Mouse (Mus musculus) lung, adult 2 months (tissue): ENCODE results near the gene Gna13. TPM values are rescaled to one million over a fixed set of nuclear protein-coding genes. Genes with fewer than 3 reads are reported as not detected.

Experiments
- DNase-seq: peaks from one replicate; pipeline ENCODE4 v3.0.0; 2022
- H3K4me1 ChIP-seq: fragments of 200-500 bp; 2 replicates; pipeline ENCODE4 v1.6.1; 2011; ENCODE audit warnings: low read length; ENCODE audit not compliant: control insufficient read depth, insufficient read depth
- H3K4me3 ChIP-seq: fragments of 200-500 bp; replicated peaks from 2 replicates; pipeline ENCODE3; 2011; ENCODE audit warnings: low read depth, mild to moderate bottlenecking, control low read depth, low read length; ENCODE audit errors: extremely low read depth
- CTCF ChIP-seq: fragments of 200-500 bp; IDR thresholded peaks from 2 replicates; pipeline ENCODE4 v1.5.1; 2011; ENCODE audit warnings: mild to moderate bottlenecking, low read length, control low read depth; ENCODE audit not compliant: insufficient read depth
- POLR2A ChIP-seq: fragments of 200-500 bp; IDR thresholded peaks from 2 replicates; pipeline ENCODE4 v1.6.1; 2011; ENCODE audit warnings: low read depth, mild to moderate bottlenecking, control low read depth, low read length, borderline replicate concordance; ENCODE audit errors: extremely low read depth
- WGBS: fragments of 180-500 bp; shearing (Covaris S2); methylation state at CpG from one replicate; pipeline ENCODE4 v1.1.7; 2018; 5-methylcytosine and 5-hydroxymethylcytosine counted together
- polyA plus RNA-seq: library from polyadenylated mRNA; depleted of rRNA; stranded (reverse); fragments of >200 nt; gene quantifications from 2 replicates; pipeline ENCODE4 v1.2.3, GENCODE M21; 2012

Gna13 gene
- polyA plus RNA-seq, 1 experiment = 42.6 TPM

GRCm38 (mm10) chr11:109358549-109358948, 4.1 kb upstream of the Gna13 start:
- 34% methylated on average over 3 of the region's 3 CpGs for WGBS
- H3K4me1 ChIP-seq = peaks cover 14% of the 10 kb centered on the region
- no peak for TF ChIP-seq POLR2A
- no peak for TF ChIP-seq CTCF
- no peak for DNase-seq
- no peak overlapping the region for H3K4me3 ChIP-seq

DNA sequence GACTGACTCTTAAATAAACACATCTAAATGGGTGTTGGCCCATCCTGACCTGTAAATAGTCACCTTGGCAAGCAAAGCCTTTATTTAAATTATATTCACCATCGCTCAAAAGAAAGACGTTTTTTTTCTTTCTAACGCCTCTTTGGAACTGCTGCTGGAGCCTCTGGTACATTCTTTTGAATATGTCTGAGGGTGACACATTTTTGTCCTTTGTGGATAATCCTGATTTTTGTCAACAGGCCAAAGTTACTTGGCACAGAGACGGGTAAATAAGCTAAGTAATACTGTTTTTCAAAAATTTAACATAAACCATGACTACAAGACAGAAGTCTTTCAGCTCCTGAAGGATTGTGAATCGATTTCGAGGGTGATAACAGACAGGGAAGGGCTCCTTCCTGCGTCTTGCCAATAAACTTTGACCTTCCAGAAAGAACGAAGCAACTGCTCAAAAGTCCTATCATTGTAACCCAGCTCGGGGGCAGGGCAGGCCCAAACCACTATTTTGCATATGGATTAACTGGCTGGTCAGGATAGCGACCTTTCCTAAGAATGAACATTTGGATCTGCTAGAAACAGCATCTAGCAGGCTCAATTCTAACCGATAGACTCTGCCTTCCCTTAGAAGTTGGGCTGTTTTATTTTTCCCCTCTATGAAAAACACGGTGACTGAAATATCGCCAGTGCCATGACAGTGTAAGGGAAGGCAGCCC, 3.4 kb upstream of the Gna13 start:
- 44% methylated on average over 13 of the region's 13 CpGs for WGBS
- peaks cover 14% of the 10 kb centered on the region for H3K4me1 ChIP-seq
- DNase-seq = no peak
- TF ChIP-seq CTCF = no peak
- no peak for TF ChIP-seq POLR2A
- no peak overlapping the region for H3K4me3 ChIP-seq

DNA sequence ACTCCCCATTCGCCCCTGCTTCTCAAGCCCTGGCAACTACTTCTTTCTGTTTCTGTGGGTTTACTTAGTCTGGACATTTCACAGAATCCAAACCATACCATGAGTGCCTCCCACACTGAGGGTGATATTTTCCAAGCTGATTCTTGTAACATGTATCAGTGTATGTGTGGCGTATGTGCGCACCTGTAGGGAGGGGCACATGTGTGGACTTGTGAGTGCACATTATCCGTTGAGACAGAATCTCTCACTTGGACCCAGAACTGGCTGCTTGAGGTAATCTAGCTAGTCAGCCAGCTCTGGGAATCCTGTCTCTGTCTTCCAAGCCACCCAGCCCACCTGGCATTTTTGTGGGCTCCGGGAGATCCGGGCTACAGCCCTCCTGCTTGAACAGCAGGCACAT, 2.5 kb upstream of the Gna13 start:
- 86% methylated on average over 6 of the region's 6 CpGs for WGBS
- TF ChIP-seq CTCF (no peak), POLR2A (no peak)
- peaks cover 19% of the 10 kb centered on the region for H3K4me1 ChIP-seq

DNA sequence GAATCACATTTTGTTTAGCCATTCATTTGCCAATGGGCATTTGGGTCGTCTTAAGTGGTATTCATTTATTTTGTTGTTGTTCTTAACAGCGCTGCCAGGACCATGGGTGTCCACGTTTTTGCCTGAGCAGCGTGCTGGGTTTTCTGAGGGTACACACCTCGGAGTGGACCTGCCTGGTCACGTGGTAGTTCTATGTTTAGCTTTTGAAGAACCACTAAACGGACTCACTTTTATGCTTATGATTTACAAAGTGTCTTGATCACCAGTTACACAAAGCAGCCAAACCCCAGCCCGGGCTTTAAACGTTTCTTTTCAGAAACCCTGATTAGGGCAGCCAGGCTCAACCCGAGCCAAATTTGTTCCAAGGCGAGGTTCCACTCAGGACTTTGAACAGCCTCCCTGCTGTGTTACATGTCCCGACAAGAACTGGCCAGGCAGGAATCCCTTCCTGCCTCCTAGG, 2.0 kb upstream of the Gna13 start:
- TF ChIP-seq POLR2A (no peak), CTCF (no peak)
- Histone ChIP-seq H3K4me1 (peaks cover 23% of the 10 kb centered on the region), H3K4me3 (no peak overlapping the region)
- WGBS = 65% methylated on average over 12 of the region's 12 CpGs
- DNase-seq = no peak

More for the DNA sequence above, 2.5 kb upstream of the Gna13 start:
- DNase-seq = no peak
- no peak overlapping the region for H3K4me3 ChIP-seq

GRCm38 (mm10) chr11:109361241-109361630, 1.4 kb upstream of the Gna13 start:
- DNase-seq = no peak
- TF ChIP-seq POLR2A = no peak
- no peak for TF ChIP-seq CTCF
- H3K4me3 ChIP-seq = no peak overlapping the region
- 56% methylated on average over 7 of the region's 7 CpGs for WGBS
- H3K4me1 ChIP-seq = peaks cover 26% of the 10 kb centered on the region

- TF ChIP-seq CTCF (no peak), POLR2A (peak; percentile 49; the same call in 1 of the 2 replicates)
- Histone ChIP-seq H3K4me3 (peak overlapping the region; percentile 73), H3K4me1 (peaks cover 32% of the 10 kb centered on the region)
- no peak for DNase-seq
- 2% methylated on average over 27 of the region's 27 CpGs for WGBS
Observed at GRCm38 (mm10) chr11:109361631-109362462, 784 bp upstream of the Gna13 start.

DNA sequence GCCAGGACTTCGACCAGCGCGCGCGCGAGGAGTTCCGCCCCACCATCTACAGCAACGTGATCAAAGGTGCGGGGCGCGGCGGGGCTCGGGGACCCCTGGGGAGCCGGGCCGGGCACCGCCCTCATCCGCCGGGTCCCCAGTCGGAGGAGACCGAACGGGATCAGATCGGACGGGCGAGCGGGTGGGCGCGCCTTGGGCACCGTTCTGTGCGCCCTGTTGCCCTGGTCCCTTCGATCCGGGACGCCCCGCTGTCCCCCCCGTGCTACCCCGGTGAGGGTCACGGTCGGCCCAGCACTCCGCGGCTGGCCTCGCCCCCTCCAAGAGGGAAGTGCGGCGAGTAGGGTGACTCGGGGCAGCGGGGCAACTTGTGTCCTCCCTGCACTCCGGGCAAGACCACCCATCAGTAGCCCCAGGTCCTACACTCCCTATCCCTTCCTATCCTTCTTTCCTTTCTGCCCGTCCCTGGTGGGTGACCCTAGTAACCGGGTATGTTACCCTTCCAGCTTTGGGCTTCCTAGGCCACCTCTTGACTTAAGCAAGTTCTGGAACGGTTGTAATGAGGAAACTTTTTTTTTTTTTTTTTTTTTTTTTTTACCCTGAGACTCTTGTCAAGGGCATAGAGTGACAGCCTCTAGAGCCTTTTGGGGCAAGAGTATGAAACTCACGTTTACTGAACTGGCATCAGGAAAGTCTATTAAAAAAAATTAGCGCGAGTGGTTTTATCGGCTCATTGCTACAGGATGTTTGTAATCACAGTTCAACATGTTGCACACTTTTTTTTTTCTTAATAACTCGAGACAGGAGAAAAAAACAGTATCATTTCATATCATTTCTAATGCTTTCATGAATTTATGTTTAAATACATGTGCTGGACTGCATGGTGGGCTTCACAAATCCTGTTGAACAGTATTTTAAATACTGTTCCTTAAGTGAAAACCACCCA, 831 bp downstream of the Gna13 start:
- whole genome bisulfite sequencing = under 1% methylated on average over 52 of the region's 53 CpGs
- TF ChIP-seq POLR2A (no peak), CTCF (no peak)
- Histone ChIP-seq H3K4me3 (peak overlapping the region; percentile 91), H3K4me1 (peaks cover 43% of the 10 kb centered on the region)
- DNase-seq = peak; percentile 78

- Histone ChIP-seq H3K4me1 (peaks cover 47% of the 10 kb centered on the region), H3K4me3 (peak overlapping the region; percentile 58)
- no peak for TF ChIP-seq CTCF
- TF ChIP-seq POLR2A = no peak
- 20% methylated on average over 2 of the region's 2 CpGs for WGBS
- no peak for DNase-seq
Observed at GRCm38 (mm10) chr11:109364337-109364736, 1.7 kb downstream of the Gna13 start.

DNA sequence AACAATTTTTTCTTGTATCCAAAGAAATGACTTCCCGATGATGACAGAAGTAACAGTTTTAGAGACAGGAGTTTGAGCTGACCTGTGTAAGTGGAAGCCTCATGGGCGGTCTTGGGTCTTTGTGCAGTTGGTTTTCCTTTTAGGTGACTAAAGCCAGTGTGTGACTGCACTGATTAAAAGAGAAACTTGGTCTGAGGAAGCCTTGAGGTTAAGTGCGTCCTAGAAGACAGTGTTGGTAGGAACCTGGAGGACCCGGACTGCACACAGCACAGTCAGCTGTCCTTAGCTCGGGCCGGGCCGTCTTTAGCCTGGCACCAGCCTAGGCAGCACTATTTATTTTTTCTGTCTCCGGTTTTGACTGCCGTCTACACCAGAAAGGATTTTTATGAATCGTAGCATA, 2.2 kb downstream of the Gna13 start:
- Histone ChIP-seq H3K4me1 (peaks cover 52% of the 10 kb centered on the region), H3K4me3 (peak overlapping the region; percentile 58)
- no peak for DNase-seq
- TF ChIP-seq POLR2A (peak; percentile 9; the same call in 1 of the 2 replicates), CTCF (no peak)
- WGBS = 9% methylated on average over 10 of the region's 10 CpGs
